Comparison of ENCODE assay signal across 10 mouse cellular contexts in the genomic region with DNA sequence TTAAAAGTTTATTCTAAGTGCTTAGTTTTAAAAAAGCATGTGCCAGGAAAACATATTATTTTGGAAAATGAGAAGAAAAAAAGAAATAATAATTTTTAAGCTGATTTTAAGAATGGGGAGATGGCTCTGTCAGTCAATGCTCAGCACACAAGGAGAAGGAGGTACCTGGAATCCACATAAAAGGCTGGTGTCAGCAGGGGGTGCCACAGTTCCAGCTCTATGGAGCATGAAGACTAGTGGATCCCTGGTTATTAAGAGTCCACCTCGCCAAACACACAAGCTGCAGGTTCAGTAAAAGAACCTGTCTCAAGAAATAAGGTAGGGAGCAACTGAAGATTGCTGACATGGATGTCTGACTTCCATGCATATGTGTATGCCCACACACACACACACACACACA.
DNase-seq lines count a peak whose midpoint lies in the region; ATAC-seq and TF ChIP-seq lines count a peak whose summit lies in the region.
"Had no signal": no experiment of that assay in that cellular context is flagged by ENCODE, and none has a peak within 500 bp of the region (broad histone marks: within the 10 kb centered on the region; RNA-seq: fewer than 3 reads in every experiment).

No protein-coding gene starts in this region.

- no peak overlapping the region for H3K4me2 ChIP-seq in kidney, embryonic 14.5 days (replicated peaks; ENCODE audit: low read depth, low read length)
- no peak overlapping the region for H3K4me2 ChIP-seq in stomach, postnatal 0 days (replicated peaks; ENCODE audit: low read depth)
- H3K4me2 ChIP-seq: limb, embryonic 15.5 days had no signal

- H3K9me3 ChIP-seq in kidney, embryonic 14.5 days (ENCODE audit: control insufficient read depth, low read length): no peaks in the 10 kb centered on the region
- H3K9me3 ChIP-seq in stomach, postnatal 0 days (ENCODE audit: control insufficient read depth, low read length): no peaks in the 10 kb centered on the region
- H3K9me3 ChIP-seq: limb, embryonic 15.5 days had no signal

- TF ChIP-seq POLR2A in kidney, adult 2 months (IDR thresholded peaks at IDR 0.05; ENCODE audit: low read depth, low read length): no peak

- no peak overlapping the region for H3K9ac ChIP-seq in kidney, embryonic 14.5 days (ENCODE audit: low read depth, low read length)
- no peak overlapping the region for H3K9ac ChIP-seq in stomach, postnatal 0 days (ENCODE audit: low read length)
- H3K9ac ChIP-seq: limb, embryonic 15.5 days had no signal

- H3K27me3 ChIP-seq in kidney, adult 2 months (replicated peaks; ENCODE audit: control insufficient read depth, insufficient read depth, low read length): no peaks in the 10 kb centered on the region
- H3K27me3 ChIP-seq in kidney, embryonic 14.5 days (ENCODE audit: control insufficient read depth, insufficient read depth, low read length): no peaks in the 10 kb centered on the region
- H3K27me3 ChIP-seq in stomach, postnatal 0 days (ENCODE audit: control insufficient read depth, insufficient read depth, low read length): no peaks in the 10 kb centered on the region
- H3K27me3 ChIP-seq: limb, embryonic 15.5 days had no signal

- H3K27ac ChIP-seq in kidney, adult 2 months (ENCODE audit: insufficient read depth, low read depth, low read length): no peak overlapping the region
- H3K27ac ChIP-seq in kidney, embryonic 14.5 days (ENCODE audit: low read depth, low read length): no peak overlapping the region
- H3K27ac ChIP-seq in stomach, postnatal 0 days (replicated peaks): no peak overlapping the region
- H3K27ac ChIP-seq: limb, embryonic 15.5 days had no signal

- no peak for ATAC-seq in kidney, embryonic 14.5 days (ENCODE audit: low FRiP score, low TSS enrichment)
- no peak for ATAC-seq in stomach, postnatal 0 days (ENCODE audit: low FRiP score, low TSS enrichment)

- TF ChIP-seq CTCF in kidney, adult 2 months (conservative IDR thresholded peaks at IDR 0.05; ENCODE audit: insufficient read depth, insufficient read length, low read depth, low read length): peak; percentile 58; the same call in 1 of the 2 replicates
- peak; percentile 45 for TF ChIP-seq CTCF in stomach, postnatal 0 days (IDR thresholded peaks at IDR 0.05; ENCODE audit: low read depth)

- 32% methylated on average over 1 of the region's 1 CpGs for WGBS in kidney, adult 2 months
- WGBS in kidney, embryonic 14.5 days: 52% methylated on average over 1 of the region's 1 CpGs
- 68% methylated on average over 1 of the region's 1 CpGs for WGBS in stomach, postnatal 0 days

- no peak overlapping the region for H3K4me3 ChIP-seq in kidney, adult 2 months (ENCODE audit: insufficient read depth, low read depth, low read length)
- H3K4me3 ChIP-seq in kidney, embryonic 14.5 days (ENCODE audit: low read length): no peak overlapping the region
- no peak overlapping the region for H3K4me3 ChIP-seq in stomach, postnatal 0 days (ENCODE audit: low read depth, low read length)
- H3K4me3 ChIP-seq: limb, embryonic 15.5 days; myocyte had no signal

- H3K4me1 ChIP-seq in kidney, adult 2 months (ENCODE audit: control insufficient read depth, insufficient read depth, low read length): no peaks in the 10 kb centered on the region
- H3K4me1 ChIP-seq in kidney, embryonic 14.5 days (ENCODE audit: control insufficient read depth, insufficient read depth, low read length): no peaks in the 10 kb centered on the region
- H3K4me1 ChIP-seq in stomach, postnatal 0 days (replicated peaks; ENCODE audit: control insufficient read depth, insufficient read depth): no peaks in the 10 kb centered on the region
- H3K4me1 ChIP-seq: limb, embryonic 15.5 days had no signal

- DNase-seq in adrenal gland, postnatal 25 days: peak; percentile 19
- no peak for DNase-seq in adrenal gland, adult 18-20 months (ENCODE audit: low spot score in 2 of 2)
- peak; percentile 66 for DNase-seq in kidney, adult 2 months
- peak; percentile 56 for DNase-seq in testis, postnatal 10 days (ENCODE audit: low spot score)
- no peak for DNase-seq in testis, postnatal 14 days (ENCODE audit: low spot score)
- DNase-seq in stomach, postnatal 0 days (ENCODE audit: low spot score): no peak
- DNase-seq in ovary, adult 18-20 months (ENCODE audit: low spot score): no peak

- H3K36me3 ChIP-seq in kidney, adult 2 months (ENCODE audit: control insufficient read depth, insufficient read depth, low read length): no peaks in the 10 kb centered on the region
- no peaks in the 10 kb centered on the region for H3K36me3 ChIP-seq in kidney, embryonic 14.5 days (ENCODE audit: control insufficient read depth, insufficient read depth, low read length)
- H3K36me3 ChIP-seq in stomach, postnatal 0 days (ENCODE audit: control insufficient read depth, insufficient read depth, low read length): no peaks in the 10 kb centered on the region
- H3K36me3 ChIP-seq: limb, embryonic 15.5 days had no signal

- no peak for TF ChIP-seq EP300 in stomach, postnatal 0 days (optimal IDR thresholded peaks at IDR 0.05)

Comparison
In these comparisons a context has a peak if more than half of its experiments do, and no peak if none do; other contexts are left out.
1. DNase-seq: peak in adrenal gland, postnatal 25 days (single experiment), kidney, adult 2 months (single experiment) and testis, postnatal 10 days (single experiment); none in adrenal gland, adult 18-20 months (0 of 2), testis, postnatal 14 days (single experiment), stomach, postnatal 0 days (single experiment) and ovary, adult 18-20 months (single experiment).